Mouse (Mus musculus): ENCODE data around the gene Car10. TPM values are rescaled to one million over a fixed set of nuclear protein-coding genes. Genes with fewer than 3 reads are reported as not detected.

The Car10 gene
- polyA plus RNA-seq, 1 experiment, result not detected

DNA sequence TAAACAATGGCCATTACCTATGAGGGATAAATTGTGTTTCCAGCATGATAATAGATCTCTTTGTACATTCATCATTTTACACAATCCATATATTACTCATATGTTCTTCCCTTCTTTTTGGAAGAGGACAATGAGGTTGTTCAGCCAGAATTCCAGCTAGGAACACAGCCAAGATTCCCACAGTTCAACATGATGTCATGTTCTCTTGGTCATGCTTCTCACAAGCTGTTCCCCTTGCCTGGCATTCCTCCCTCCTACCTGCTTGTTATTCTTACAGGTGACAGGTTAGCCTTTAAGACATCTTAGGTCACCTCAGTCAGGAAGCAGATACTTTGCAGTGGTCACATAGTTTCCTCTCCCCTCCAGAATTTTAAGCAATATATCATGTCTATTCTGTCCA lies 119.6 kb downstream of the Car10 start:
- Histone ChIP-seq H3K4me3 (ENCODE audit: insufficient read depth, low read depth, low read length) (no peak overlapping the region), H3K27me3 (replicated peaks; ENCODE audit: control insufficient read depth, insufficient read depth, low read length) (no peaks in the 10 kb centered on the region), H3K36me3 (ENCODE audit: control insufficient read depth, insufficient read depth, low read length) (no peaks in the 10 kb centered on the region), H3K4me1 (ENCODE audit: control insufficient read depth, insufficient read depth, low read length) (no peaks in the 10 kb centered on the region), H3K27ac (ENCODE audit: insufficient read depth, low read depth, low read length) (no peak overlapping the region)
- TF ChIP-seq POLR2A (IDR thresholded peaks at IDR 0.05; ENCODE audit: low read depth, low read length) (no peak), CTCF (conservative IDR thresholded peaks at IDR 0.05; ENCODE audit: insufficient read depth, insufficient read length, low read depth, low read length) (no peak)
- no peak for DNase-seq

DNA sequence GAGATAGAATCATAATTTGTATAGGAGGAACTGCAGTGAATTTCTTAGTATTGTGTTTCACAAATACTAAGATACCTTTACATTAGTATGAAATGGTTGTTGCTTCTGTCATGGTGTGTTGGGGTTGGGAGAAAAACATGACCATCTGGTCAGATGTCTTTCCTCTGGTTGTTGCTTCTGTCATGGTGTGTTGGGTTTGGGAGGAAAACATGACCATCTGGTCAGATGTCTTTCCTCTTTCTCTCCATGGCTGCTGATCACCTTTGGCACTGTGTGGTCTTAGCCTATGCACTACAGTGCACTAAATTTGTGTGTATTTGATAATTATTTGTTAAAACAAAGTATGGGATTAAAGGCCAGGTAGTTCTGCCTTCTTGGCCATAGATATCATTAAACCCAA lies 132.2 kb downstream of the Car10 start:
- Histone ChIP-seq H3K27me3 (replicated peaks; ENCODE audit: control insufficient read depth, insufficient read depth, low read length) (no peaks in the 10 kb centered on the region), H3K27ac (ENCODE audit: insufficient read depth, low read depth, low read length) (no peak overlapping the region), H3K36me3 (ENCODE audit: control insufficient read depth, insufficient read depth, low read length) (no peaks in the 10 kb centered on the region), H3K4me1 (ENCODE audit: control insufficient read depth, insufficient read depth, low read length) (no peaks in the 10 kb centered on the region), H3K4me3 (ENCODE audit: insufficient read depth, low read depth, low read length) (no peak overlapping the region)
- no peak for TF ChIP-seq CTCF (conservative IDR thresholded peaks at IDR 0.05; ENCODE audit: insufficient read depth, insufficient read length, low read depth, low read length)
- TF ChIP-seq POLR2A (IDR thresholded peaks at IDR 0.05; ENCODE audit: low read depth, low read length), result no peak
- no peak for DNase-seq

DNA sequence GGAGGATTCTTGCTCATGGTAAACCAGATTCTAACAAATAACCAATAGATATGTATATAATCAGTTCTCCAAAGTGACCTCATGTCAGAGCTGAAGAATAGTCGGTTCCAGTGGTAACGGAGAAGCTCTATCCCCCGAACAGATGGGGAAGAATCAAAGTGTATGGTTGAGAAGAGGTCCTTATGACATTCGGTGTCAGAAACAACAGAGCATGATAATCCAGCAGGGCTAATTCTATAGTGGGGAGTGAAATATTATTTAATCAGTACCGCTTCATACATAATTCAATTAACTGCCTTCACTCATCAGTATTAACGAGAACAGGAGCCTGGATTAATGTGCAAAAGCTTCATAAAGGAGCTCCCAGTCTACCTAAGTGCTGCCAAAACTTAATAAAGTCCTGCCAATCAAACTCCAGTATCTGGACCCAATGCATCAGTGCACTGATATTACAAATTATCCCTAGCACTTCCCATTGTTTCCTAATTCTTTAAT lies 152.0 kb downstream of the Car10 start:
- DNase-seq, result no peak
- H3K4me3 ChIP-seq (ENCODE audit: insufficient read depth, low read depth, low read length), result no peak overlapping the region
- H3K4me1 ChIP-seq (ENCODE audit: control insufficient read depth, insufficient read depth, low read length), result no peaks in the 10 kb centered on the region
- WGBS, result 83% methylated on average over 6 of the region's 6 CpGs
- no peaks in the 10 kb centered on the region for H3K36me3 ChIP-seq (ENCODE audit: control insufficient read depth, insufficient read depth, low read length)
- TF ChIP-seq CTCF (conservative IDR thresholded peaks at IDR 0.05; ENCODE audit: insufficient read depth, insufficient read length, low read depth, low read length), result no peak
- TF ChIP-seq POLR2A (IDR thresholded peaks at IDR 0.05; ENCODE audit: low read depth, low read length), result no peak
- no peaks in the 10 kb centered on the region for H3K27me3 ChIP-seq (replicated peaks; ENCODE audit: control insufficient read depth, insufficient read depth, low read length)
- no peak overlapping the region for H3K27ac ChIP-seq (ENCODE audit: insufficient read depth, low read depth, low read length)

DNA sequence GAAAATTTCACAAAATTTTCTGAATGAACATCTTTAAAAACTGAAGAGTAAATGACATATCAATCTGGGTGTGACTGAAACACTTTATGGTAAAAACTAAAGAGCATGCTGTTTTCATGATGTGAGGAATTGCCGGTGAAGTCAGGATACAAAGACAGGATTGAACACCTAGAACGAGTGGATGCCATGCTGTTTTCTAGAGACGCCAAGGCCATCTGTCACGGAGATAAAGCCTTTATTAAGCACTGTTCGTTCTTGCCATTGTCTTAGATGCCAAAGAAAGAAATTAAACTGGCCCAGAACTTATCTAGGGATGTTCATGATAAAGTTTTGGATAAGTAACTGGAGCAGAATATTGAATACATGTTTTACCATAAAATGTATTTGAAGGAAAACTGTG lies 153.9 kb downstream of the Car10 start:
- TF ChIP-seq CTCF (conservative IDR thresholded peaks at IDR 0.05; ENCODE audit: insufficient read depth, insufficient read length, low read depth, low read length), result no peak
- no peak for TF ChIP-seq POLR2A (IDR thresholded peaks at IDR 0.05; ENCODE audit: low read depth, low read length)
- Histone ChIP-seq H3K27me3 (replicated peaks; ENCODE audit: control insufficient read depth, insufficient read depth, low read length) (no peaks in the 10 kb centered on the region), H3K4me1 (ENCODE audit: control insufficient read depth, insufficient read depth, low read length) (no peaks in the 10 kb centered on the region), H3K27ac (ENCODE audit: insufficient read depth, low read depth, low read length) (no peak overlapping the region), H3K4me3 (ENCODE audit: insufficient read depth, low read depth, low read length) (no peak overlapping the region), H3K36me3 (ENCODE audit: control insufficient read depth, insufficient read depth, low read length) (no peaks in the 10 kb centered on the region)
- no peak for DNase-seq
- 76% methylated on average over 5 of the region's 5 CpGs for WGBS

DNA sequence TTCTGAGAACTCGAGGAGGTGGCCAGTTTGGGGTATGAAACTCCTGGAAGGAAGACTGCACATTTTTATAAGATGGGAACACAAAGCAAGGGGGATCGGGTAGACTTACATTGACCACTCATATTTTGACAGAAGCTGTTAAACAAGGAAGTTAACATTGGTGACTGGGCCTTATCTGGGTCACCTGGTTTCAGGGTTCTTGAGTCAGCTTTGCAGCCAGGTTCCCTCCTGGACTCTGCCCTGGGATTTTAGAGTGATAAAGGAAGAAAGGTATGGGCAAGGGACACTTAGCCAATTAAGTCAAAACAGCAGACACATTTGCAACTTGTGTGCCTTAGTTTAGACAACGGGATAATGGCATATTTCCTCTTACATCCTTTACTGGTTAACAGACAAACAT lies 166.2 kb downstream of the Car10 start:
- H3K4me3 ChIP-seq (ENCODE audit: insufficient read depth, low read depth, low read length), result no peak overlapping the region
- no peak overlapping the region for H3K27ac ChIP-seq (ENCODE audit: insufficient read depth, low read depth, low read length)
- DNase-seq, result no peak
- H3K36me3 ChIP-seq (ENCODE audit: control insufficient read depth, insufficient read depth, low read length), result no peaks in the 10 kb centered on the region
- H3K27me3 ChIP-seq (replicated peaks; ENCODE audit: control insufficient read depth, insufficient read depth, low read length), result no peaks in the 10 kb centered on the region
- TF ChIP-seq CTCF (conservative IDR thresholded peaks at IDR 0.05; ENCODE audit: insufficient read depth, insufficient read length, low read depth, low read length) (no peak), POLR2A (IDR thresholded peaks at IDR 0.05; ENCODE audit: low read depth, low read length) (no peak)
- 66% methylated on average over 3 of the region's 3 CpGs for WGBS
- no peaks in the 10 kb centered on the region for H3K4me1 ChIP-seq (ENCODE audit: control insufficient read depth, insufficient read depth, low read length)

DNA sequence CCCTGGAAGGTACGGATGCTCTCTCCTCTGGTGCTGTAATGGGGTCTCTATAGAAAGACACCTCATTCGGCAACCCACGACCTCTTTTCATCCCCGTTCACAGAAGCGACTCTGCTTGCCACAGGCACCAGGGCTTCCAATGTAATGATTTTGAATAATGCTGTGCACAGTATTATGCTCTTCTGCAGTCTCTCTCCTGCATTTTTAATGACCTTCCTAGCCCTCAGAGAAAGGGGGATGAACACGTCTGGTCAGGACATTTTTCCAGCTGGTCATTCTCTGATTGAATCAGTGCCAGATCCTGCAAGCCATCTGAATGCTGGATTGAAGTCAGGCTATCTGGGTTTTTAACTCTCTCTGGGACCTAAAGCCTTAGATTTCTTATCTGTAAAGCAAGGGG lies 174.2 kb downstream of the Car10 start:
- H3K4me1 ChIP-seq (ENCODE audit: control insufficient read depth, insufficient read depth, low read length), result no peaks in the 10 kb centered on the region
- TF ChIP-seq CTCF (conservative IDR thresholded peaks at IDR 0.05; ENCODE audit: insufficient read depth, insufficient read length, low read depth, low read length), result no peak

DNA sequence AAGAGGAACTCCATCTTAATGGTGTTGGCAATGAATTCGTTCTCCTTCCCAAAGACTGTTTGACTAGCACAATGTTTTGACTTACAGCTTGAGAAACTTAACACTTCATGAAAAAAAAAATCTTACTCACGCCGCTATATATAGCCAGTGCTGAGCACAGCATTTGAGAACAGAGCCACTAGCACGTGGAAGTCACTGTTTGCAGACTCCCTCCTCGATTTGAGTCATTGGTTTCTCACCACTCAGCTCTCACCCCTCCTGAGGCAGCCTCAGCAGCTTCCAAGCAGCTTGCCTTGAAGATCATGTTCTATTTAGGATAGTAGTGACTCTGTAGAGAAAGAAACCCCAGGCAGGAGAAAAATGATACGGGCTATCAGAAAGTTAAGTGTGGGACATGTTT lies 176.1 kb downstream of the Car10 start:
- 12% methylated on average over 6 of the region's 6 CpGs for WGBS
- H3K36me3 ChIP-seq (ENCODE audit: control insufficient read depth, insufficient read depth, low read length), result no peaks in the 10 kb centered on the region
- TF ChIP-seq POLR2A (IDR thresholded peaks at IDR 0.05; ENCODE audit: low read depth, low read length), result no peak
- TF ChIP-seq CTCF (conservative IDR thresholded peaks at IDR 0.05; ENCODE audit: insufficient read depth, insufficient read length, low read depth, low read length), result no peak
- no peak overlapping the region for H3K27ac ChIP-seq (ENCODE audit: insufficient read depth, low read depth, low read length)
- H3K27me3 ChIP-seq (replicated peaks; ENCODE audit: control insufficient read depth, insufficient read depth, low read length), result no peaks in the 10 kb centered on the region
- no peak for DNase-seq
- H3K4me3 ChIP-seq (ENCODE audit: insufficient read depth, low read depth, low read length), result no peak overlapping the region
- no peaks in the 10 kb centered on the region for H3K4me1 ChIP-seq (ENCODE audit: control insufficient read depth, insufficient read depth, low read length)

More for the DNA sequence above, 174.2 kb downstream of the Car10 start:
- 77% methylated on average over 6 of the region's 6 CpGs for WGBS
- Histone ChIP-seq H3K27ac (ENCODE audit: insufficient read depth, low read depth, low read length) (no peak overlapping the region), H3K27me3 (replicated peaks; ENCODE audit: control insufficient read depth, insufficient read depth, low read length) (no peaks in the 10 kb centered on the region), H3K36me3 (ENCODE audit: control insufficient read depth, insufficient read depth, low read length) (no peaks in the 10 kb centered on the region), H3K4me3 (ENCODE audit: insufficient read depth, low read depth, low read length) (no peak overlapping the region)
- no peak for DNase-seq

DNA sequence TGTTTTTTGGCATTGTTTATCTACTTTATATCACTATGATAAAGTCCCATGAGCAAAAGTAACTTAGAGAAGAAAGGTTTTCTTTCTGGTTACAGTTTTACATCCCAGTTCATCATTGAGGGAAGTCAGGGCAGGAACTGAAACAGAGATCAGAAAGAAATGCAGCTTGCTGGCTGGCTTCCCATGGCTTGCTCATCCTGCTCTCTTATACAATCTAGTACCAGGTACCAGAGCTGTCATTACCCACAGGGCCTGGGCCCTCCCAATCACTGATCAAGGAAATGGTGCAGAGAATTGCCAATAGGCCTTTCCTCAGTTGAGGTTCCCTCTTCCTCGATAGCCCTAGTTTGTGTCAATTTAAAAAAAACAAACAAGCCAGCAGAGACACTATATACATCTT lies 195.8 kb downstream of the Car10 start:
- H3K4me1 ChIP-seq (ENCODE audit: control insufficient read depth, insufficient read depth, low read length), result no peaks in the 10 kb centered on the region
- no peak for DNase-seq
- no peaks in the 10 kb centered on the region for H3K36me3 ChIP-seq (ENCODE audit: control insufficient read depth, insufficient read depth, low read length)
- H3K4me3 ChIP-seq (ENCODE audit: insufficient read depth, low read depth, low read length), result no peak overlapping the region
- 73% methylated on average over 1 of the region's 1 CpGs for WGBS
- no peak overlapping the region for H3K27ac ChIP-seq (ENCODE audit: insufficient read depth, low read depth, low read length)
- no peaks in the 10 kb centered on the region for H3K27me3 ChIP-seq (replicated peaks; ENCODE audit: control insufficient read depth, insufficient read depth, low read length)
- TF ChIP-seq POLR2A (IDR thresholded peaks at IDR 0.05; ENCODE audit: low read depth, low read length), result no peak
- no peak for TF ChIP-seq CTCF (conservative IDR thresholded peaks at IDR 0.05; ENCODE audit: insufficient read depth, insufficient read length, low read depth, low read length)
